Mouse (Mus musculus): ENCODE results near the gene Hoxc10. TPM values are rescaled to one million over a fixed set of nuclear protein-coding genes. Genes with fewer than 3 reads are reported as not detected.
A peak's percentile ranks its signal among the peaks of the same experiment; 100 is the strongest.

Gene Hoxc10
- polyA plus RNA-seq, 1 experiment from 2014 or later, result 56.2 TPM

DNA sequence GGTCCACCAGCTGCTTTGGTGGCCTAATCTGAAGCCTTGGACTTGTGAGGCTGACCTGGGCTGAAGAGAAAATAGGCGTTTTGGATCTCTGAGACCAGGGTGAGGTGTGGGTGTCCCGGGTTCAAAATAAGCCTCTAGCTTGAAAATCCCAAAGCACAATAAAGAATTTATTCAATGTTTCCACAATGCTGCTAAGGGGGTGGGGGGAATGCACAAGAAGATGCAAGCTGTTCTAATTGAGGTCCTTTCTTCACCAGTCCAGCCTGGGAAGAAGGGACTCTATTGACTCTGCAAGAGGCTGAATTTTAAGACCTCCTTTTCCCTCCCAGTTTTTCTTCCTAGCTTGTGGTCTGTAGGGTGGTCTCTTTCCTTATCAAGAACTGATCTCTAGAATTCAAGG is 15.7 kb upstream of the Hoxc10 start:
- Histone ChIP-seq H3K27me3 (ENCODE audit: control insufficient read depth, insufficient read depth, low read length) (peaks cover 60% of the 10 kb centered on the region), H3K9ac (ENCODE audit: low read length) (peak overlapping the region; percentile 60), H3K4me3 (ENCODE audit: low read depth, low read length) (peak overlapping the region; percentile 24), H3K36me3 (ENCODE audit: control insufficient read depth, insufficient read depth, low read length) (no peaks in the 10 kb centered on the region), H3K27ac (replicated peaks; ENCODE audit: low read depth, low read length) (peak overlapping the region; percentile 76), H3K9me3 (ENCODE audit: control insufficient read depth, low read length) (no peaks in the 10 kb centered on the region), H3K4me1 (ENCODE audit: control insufficient read depth, insufficient read depth, low read length) (peaks cover 4% of the 10 kb centered on the region; the same call in 1 of the 2 replicates), H3K4me2 (ENCODE audit: low read depth, severe bottlenecking) (peak overlapping the region; percentile 42)
- ATAC-seq (ENCODE audit: insufficient number of reproducible peaks, low FRiP score, low TSS enrichment, low read depth), result no peak
- DNase-seq (ENCODE audit: low spot score), result no peak
- WGBS, result 7% methylated on average over 2 of the region's 2 CpGs

DNA sequence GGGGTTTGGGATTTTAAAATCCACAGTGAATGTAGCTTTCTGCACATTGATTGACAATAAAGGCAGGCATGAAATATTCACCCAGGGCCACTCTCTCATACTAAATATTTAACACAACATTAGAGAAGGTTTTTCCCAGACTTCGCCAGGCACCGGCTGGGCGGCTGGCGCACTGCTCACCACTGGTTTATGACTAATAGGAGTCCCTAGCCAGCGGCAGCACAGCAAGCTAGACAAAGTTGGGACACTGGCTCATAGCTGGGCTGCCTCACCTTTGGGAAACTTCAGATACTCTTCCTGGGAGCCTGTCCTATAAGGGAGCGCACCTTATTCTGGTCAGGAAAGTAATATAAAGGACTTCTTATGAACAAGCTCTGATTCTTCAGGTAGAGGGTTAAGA is 13.0 kb upstream of the Hoxc10 start:
- ATAC-seq (ENCODE audit: insufficient number of reproducible peaks, low FRiP score, low TSS enrichment, low read depth) (no peak), DNase-seq (ENCODE audit: low spot score) (peak; percentile 64)
- peak overlapping the region; percentile 45 for H3K4me3 ChIP-seq (ENCODE audit: low read depth, low read length)
- 3% methylated on average over 6 of the region's 6 CpGs for WGBS
- H3K36me3 ChIP-seq (ENCODE audit: control insufficient read depth, insufficient read depth, low read length), result no peaks in the 10 kb centered on the region
- H3K27me3 ChIP-seq (ENCODE audit: control insufficient read depth, insufficient read depth, low read length), result peaks cover 61% of the 10 kb centered on the region
- H3K4me2 ChIP-seq (ENCODE audit: low read depth, severe bottlenecking), result peak overlapping the region; percentile 68
- H3K27ac ChIP-seq (replicated peaks; ENCODE audit: low read depth, low read length), result peak overlapping the region; percentile 63; the same call in 1 of the 2 replicates
- peak overlapping the region; percentile 94 for H3K9ac ChIP-seq (ENCODE audit: low read length)
- no peaks in the 10 kb centered on the region for H3K9me3 ChIP-seq (ENCODE audit: control insufficient read depth, low read length)
- peaks cover 17% of the 10 kb centered on the region for H3K4me1 ChIP-seq (ENCODE audit: control insufficient read depth, insufficient read depth, low read length)

DNA sequence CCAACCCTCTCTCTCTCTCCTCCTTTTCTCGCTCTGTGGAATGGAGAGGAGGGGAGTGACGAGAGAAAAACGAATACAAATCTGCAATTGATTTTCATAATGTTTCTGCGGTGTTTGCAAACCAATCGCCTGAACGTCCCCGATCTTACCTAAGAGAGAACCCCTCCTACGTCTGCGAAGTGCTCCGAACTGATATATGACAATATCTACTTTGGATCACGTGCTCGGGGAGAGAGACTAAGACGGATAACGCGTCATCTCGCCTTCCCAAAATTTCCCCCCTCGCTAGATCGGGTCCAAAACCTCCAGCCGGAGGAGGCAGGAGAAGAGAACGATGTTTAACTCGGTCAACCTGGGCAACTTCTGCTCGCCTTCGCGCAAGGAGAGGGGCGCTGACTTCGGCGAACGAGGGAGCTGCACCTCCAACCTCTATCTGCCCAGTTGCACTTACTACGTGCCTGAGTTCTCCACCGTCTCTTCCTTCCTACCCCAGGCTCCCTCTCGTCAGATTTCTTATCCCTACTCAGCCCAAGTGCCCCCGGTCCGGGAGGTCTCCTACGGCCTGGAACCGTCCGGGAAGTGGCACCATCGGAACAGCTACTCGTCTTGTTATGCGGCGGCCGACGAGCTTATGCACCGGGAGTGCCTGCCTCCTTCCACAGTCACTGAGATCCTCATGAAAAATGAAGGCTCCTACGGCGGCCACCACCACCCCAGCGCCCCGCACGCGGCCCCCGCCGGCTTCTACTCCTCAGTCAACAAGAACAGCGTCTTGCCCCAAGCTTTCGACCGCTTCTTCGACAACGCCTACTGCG is 12.2 kb upstream of the Hoxc10 start, which contains the start of gene Hoxc11:
Hoxc11 (plus strand) TSS at position 236 of the 815 bp plus-strand sequence.
- Histone ChIP-seq H3K27ac (replicated peaks; ENCODE audit: low read depth, low read length) (peak within 1 kb of the TSS; percentile 63), H3K9ac (ENCODE audit: low read length) (peak within 1 kb of the TSS; percentile 94), H3K36me3 (ENCODE audit: control insufficient read depth, insufficient read depth, low read length) (no peaks in the 10 kb centered on the region), H3K4me3 (ENCODE audit: low read depth, low read length) (peak within 1 kb of the TSS; percentile 45), H3K27me3 (ENCODE audit: control insufficient read depth, insufficient read depth, low read length) (peaks cover 55% of the 10 kb centered on the region), H3K9me3 (ENCODE audit: control insufficient read depth, low read length) (no peaks in the 10 kb centered on the region), H3K4me1 (ENCODE audit: control insufficient read depth, insufficient read depth, low read length) (peaks cover 17% of the 10 kb centered on the region), H3K4me2 (ENCODE audit: low read depth, severe bottlenecking) (peak within 1 kb of the TSS; percentile 68)
- WGBS, result under 1% methylated on average over 57 of the region's 57 CpGs
- DNase-seq (ENCODE audit: low spot score) (peak; percentile 75), ATAC-seq (ENCODE audit: insufficient number of reproducible peaks, low FRiP score, low TSS enrichment, low read depth) (0 out of 2 replicates have a peak, but pooled peaks have one; percentile 4)

DNA sequence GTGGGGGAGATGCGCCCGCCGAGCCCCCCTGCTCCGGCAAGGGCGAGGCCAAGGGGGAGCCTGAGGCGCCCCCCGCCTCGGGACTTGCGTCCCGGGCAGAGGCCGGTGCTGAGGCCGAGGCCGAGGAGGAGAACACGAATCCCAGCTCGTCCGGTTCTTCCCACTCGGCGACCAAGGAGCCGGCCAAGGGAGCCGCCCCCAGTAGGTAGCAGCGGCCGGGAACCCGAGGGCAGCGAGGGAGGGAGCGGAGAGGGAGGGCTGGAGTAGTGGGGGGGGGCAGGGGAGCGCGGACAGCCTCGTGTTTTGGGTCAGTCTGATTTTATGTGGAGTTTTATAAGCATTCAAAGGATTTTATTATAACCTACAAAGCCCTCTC is 11.6 kb upstream of the Hoxc10 start:
- no peaks in the 10 kb centered on the region for H3K9me3 ChIP-seq (ENCODE audit: control insufficient read depth, low read length)
- peaks cover 51% of the 10 kb centered on the region for H3K27me3 ChIP-seq (ENCODE audit: control insufficient read depth, insufficient read depth, low read length)
- H3K9ac ChIP-seq (ENCODE audit: low read length), result peak overlapping the region; percentile 94
- H3K4me2 ChIP-seq (ENCODE audit: low read depth, severe bottlenecking), result peak overlapping the region; percentile 68
- DNase-seq (ENCODE audit: low spot score) (peak; percentile 71), ATAC-seq (ENCODE audit: insufficient number of reproducible peaks, low FRiP score, low TSS enrichment, low read depth) (no peak)
- WGBS, result under 1% methylated on average over 28 of the region's 28 CpGs
- peaks cover 18% of the 10 kb centered on the region for H3K4me1 ChIP-seq (ENCODE audit: control insufficient read depth, insufficient read depth, low read length)
- peak overlapping the region; percentile 63 for H3K27ac ChIP-seq (replicated peaks; ENCODE audit: low read depth, low read length)
- peak overlapping the region; percentile 45 for H3K4me3 ChIP-seq (ENCODE audit: low read depth, low read length)
- H3K36me3 ChIP-seq (ENCODE audit: control insufficient read depth, insufficient read depth, low read length), result no peaks in the 10 kb centered on the region

DNA sequence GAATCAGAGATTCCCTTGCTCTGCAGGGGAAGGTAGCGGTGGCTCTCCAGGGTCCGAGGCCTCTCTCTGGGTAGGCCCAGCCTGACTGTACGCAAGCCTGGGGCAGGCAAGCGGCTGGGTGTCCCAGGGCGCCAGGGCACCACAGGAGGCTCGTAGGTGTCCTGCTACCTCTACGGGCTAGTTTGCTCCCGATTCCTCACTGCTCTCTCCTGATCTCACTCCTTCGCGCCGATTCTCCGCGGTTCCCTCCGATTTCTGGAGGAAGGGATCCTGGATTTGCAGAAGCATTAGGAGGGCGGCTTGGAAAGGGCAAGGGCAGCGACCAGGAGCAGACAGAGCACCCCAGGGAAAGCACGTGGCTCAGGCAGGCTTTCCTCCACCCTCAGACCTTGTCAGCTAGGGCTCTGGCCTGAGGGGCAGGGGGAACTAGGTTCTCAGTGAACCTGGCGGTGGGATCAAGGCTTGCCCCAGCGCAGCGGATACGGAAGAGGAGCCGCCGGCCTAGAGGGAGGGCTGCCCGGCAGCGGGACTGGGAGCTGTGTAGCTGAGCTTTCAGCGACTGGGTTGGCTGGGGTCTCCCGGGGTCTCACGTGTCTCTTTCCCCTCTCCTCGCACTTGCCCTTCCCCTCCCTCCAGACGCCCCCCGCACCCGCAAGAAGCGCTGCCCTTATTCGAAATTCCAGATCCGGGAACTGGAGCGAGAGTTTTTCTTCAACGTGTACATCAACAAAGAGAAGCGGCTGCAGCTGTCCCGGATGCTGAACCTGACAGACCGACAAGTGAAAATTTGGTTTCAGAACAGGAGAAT is 10.6 kb upstream of the Hoxc10 start:
- peak overlapping the region; percentile 94 for H3K9ac ChIP-seq (ENCODE audit: low read length)
- peak overlapping the region; percentile 68 for H3K4me2 ChIP-seq (ENCODE audit: low read depth, severe bottlenecking)
- no peaks in the 10 kb centered on the region for H3K36me3 ChIP-seq (ENCODE audit: control insufficient read depth, insufficient read depth, low read length)
- peak; percentile 75 for DNase-seq (ENCODE audit: low spot score)
- peaks cover 47% of the 10 kb centered on the region for H3K27me3 ChIP-seq (ENCODE audit: control insufficient read depth, insufficient read depth, low read length)
- H3K27ac ChIP-seq (replicated peaks; ENCODE audit: low read depth, low read length), result peak overlapping the region; percentile 63
- WGBS, result under 1% methylated on average over 40 of the region's 40 CpGs
- peaks cover 26% of the 10 kb centered on the region for H3K4me1 ChIP-seq (ENCODE audit: control insufficient read depth, insufficient read depth, low read length)
- H3K4me3 ChIP-seq (ENCODE audit: low read depth, low read length), result peak overlapping the region; percentile 45
- H3K9me3 ChIP-seq (ENCODE audit: control insufficient read depth, low read length), result no peaks in the 10 kb centered on the region
- no peak for ATAC-seq (ENCODE audit: insufficient number of reproducible peaks, low FRiP score, low TSS enrichment, low read depth)

DNA sequence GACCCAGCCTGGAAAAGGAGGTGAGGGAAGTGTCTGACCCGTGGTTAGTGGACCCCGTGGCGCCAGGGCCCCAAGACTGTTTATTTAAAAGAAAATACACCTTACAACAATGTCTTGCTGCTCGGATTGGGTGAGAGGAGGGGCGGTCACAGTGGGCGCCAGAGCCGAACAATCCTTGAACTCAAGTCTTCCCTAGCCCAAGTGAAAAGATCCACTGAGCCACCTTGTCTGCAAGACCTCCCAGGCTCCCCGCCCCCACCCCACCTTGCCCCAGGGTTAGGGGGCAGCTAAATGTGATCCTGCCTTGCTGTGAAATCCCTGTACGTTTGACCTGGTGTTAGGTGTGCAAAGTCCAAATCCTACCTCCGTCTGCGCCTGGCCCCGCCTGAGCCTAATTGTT is 9.7 kb upstream of the Hoxc10 start:
- Histone ChIP-seq H3K9ac (ENCODE audit: low read length) (peak overlapping the region; percentile 94), H3K9me3 (ENCODE audit: control insufficient read depth, low read length) (no peaks in the 10 kb centered on the region), H3K36me3 (ENCODE audit: control insufficient read depth, insufficient read depth, low read length) (no peaks in the 10 kb centered on the region), H3K4me3 (ENCODE audit: low read depth, low read length) (peak overlapping the region; percentile 45), H3K27ac (replicated peaks; ENCODE audit: low read depth, low read length) (peak overlapping the region; percentile 63), H3K27me3 (ENCODE audit: control insufficient read depth, insufficient read depth, low read length) (peaks cover 51% of the 10 kb centered on the region), H3K4me2 (ENCODE audit: low read depth, severe bottlenecking) (peak overlapping the region; percentile 68), H3K4me1 (ENCODE audit: control insufficient read depth, insufficient read depth, low read length) (peaks cover 29% of the 10 kb centered on the region)
- DNase-seq (ENCODE audit: low spot score) (peak; percentile 62), ATAC-seq (ENCODE audit: insufficient number of reproducible peaks, low FRiP score, low TSS enrichment, low read depth) (no peak)
- under 1% methylated on average over 12 of the region's 12 CpGs for WGBS

DNA sequence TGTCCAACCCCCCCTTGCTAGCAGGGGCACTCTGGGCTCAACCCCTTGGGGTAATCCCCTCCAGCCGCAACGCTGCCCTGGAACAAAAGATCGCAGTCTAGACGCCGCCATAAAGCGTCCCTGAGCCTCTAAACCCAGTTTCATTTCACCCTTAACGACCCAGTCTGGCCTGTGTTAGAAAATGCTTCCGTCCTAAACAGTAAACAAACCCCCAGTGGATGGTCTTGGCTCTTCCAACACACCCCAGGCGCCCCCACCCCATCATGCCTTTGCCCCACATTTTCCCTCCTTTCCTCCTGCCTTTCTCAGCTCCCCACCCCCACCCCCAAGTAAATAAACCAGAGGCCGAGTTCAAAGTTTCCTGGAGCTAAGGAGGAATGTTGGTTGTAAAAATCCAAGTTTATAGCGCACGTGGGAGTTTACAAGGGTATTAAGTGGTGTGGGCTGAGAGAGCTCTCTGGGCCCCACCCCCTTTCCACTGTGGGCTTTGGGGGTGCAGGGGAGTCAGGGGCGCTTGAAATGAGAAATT is 6.9 kb upstream of the Hoxc10 start:
- H3K27ac ChIP-seq (replicated peaks; ENCODE audit: low read depth, low read length), result peak overlapping the region; percentile 95
- peaks cover 45% of the 10 kb centered on the region for H3K27me3 ChIP-seq (ENCODE audit: control insufficient read depth, insufficient read depth, low read length)
- ATAC-seq (ENCODE audit: insufficient number of reproducible peaks, low FRiP score, low TSS enrichment, low read depth), result peak; percentile 76
- WGBS, result under 1% methylated on average over 13 of the region's 13 CpGs
- H3K4me3 ChIP-seq (ENCODE audit: low read depth, low read length), result peak overlapping the region; percentile 20
- H3K4me2 ChIP-seq (ENCODE audit: low read depth, severe bottlenecking), result peak overlapping the region; percentile 56
- H3K9ac ChIP-seq (ENCODE audit: low read length), result peak overlapping the region; percentile 61
- peak; percentile 78 for DNase-seq (ENCODE audit: low spot score)
- H3K4me1 ChIP-seq (ENCODE audit: control insufficient read depth, insufficient read depth, low read length), result peaks cover 25% of the 10 kb centered on the region
- H3K36me3 ChIP-seq (ENCODE audit: control insufficient read depth, insufficient read depth, low read length), result no peaks in the 10 kb centered on the region
- H3K9me3 ChIP-seq (ENCODE audit: control insufficient read depth, low read length), result no peaks in the 10 kb centered on the region

DNA sequence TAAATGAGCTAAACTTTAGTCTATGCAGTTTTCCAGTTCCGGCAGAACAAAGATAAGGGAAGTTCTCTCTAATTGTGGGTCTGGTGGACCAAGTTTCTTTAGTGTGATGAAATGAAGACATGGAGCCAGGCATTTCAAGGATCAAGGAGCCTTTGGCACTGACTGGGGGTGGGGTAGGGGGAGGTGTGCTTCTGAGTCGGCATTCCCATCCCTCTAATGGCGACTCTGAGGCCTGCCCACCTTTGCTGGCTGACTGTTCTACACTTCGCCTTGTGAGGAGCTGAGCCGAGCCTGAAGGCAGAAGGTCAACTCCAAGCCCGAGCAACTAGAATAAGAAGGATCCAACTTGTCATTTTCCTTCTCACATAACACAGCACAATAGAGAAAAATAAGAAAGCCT is 4.9 kb upstream of the Hoxc10 start:
- Histone ChIP-seq H3K4me1 (ENCODE audit: control insufficient read depth, insufficient read depth, low read length) (peaks cover 26% of the 10 kb centered on the region), H3K27me3 (ENCODE audit: control insufficient read depth, insufficient read depth, low read length) (peaks cover 47% of the 10 kb centered on the region), H3K36me3 (ENCODE audit: control insufficient read depth, insufficient read depth, low read length) (no peaks in the 10 kb centered on the region), H3K9ac (ENCODE audit: low read length) (peak overlapping the region; percentile 46), H3K4me3 (ENCODE audit: low read depth, low read length) (peak overlapping the region; percentile 5), H3K9me3 (ENCODE audit: control insufficient read depth, low read length) (no peaks in the 10 kb centered on the region), H3K4me2 (ENCODE audit: low read depth, severe bottlenecking) (peak overlapping the region; percentile 56), H3K27ac (replicated peaks; ENCODE audit: low read depth, low read length) (peak overlapping the region; percentile 95)
- ATAC-seq (ENCODE audit: insufficient number of reproducible peaks, low FRiP score, low TSS enrichment, low read depth), result no peak
- peak; percentile 72 for DNase-seq (ENCODE audit: low spot score)
- 1% methylated on average over 6 of the region's 6 CpGs for WGBS
